Mouse (Mus musculus): ENCODE results near the gene Zfp661.

- TF ChIP-seq EP300 (IDR thresholded peaks at IDR 0.05) (no peak), CTCF (IDR thresholded peaks at IDR 0.05) (no peak)
Measured at GRCm38 (mm10) chr2:127548342-127549074, 38.4 kb downstream of the Zfp661 start.

Measured in lung, postnatal 0 days (tissue).